Mouse (Mus musculus) hindbrain, embryonic 16.5 days (tissue): ENCODE data around the gene Plekhg3. TPM values are rescaled to one million over a fixed set of nuclear protein-coding genes. Genes with fewer than 3 reads are reported as not detected.

ENCODE experiments used
- ATAC-seq: fragments of 200-750 bp; cut with Nextera tagmentation; 2 replicates; pipeline ENCODE4 v1.8.0; 2017; ENCODE audit warnings: moderate TSS enrichment, moderate library complexity
- H3K27ac ChIP-seq: fragments of 300-500 bp; sonication (generic); 2 replicates; pipeline ENCODE4 v1.5.1; 2014; ENCODE audit warnings: low read depth, mild to moderate bottlenecking, control low read depth, low read length, moderate library complexity
- H3K27me3 ChIP-seq: fragments of 300-500 bp; sonication (generic); replicated peaks from 2 replicates; pipeline ENCODE4 v1.6.1; 2014; ENCODE audit warnings: low read length; ENCODE audit not compliant: control insufficient read depth, insufficient read depth
- H3K36me3 ChIP-seq: fragments of 300-500 bp; sonication (generic); 2 replicates; pipeline ENCODE4 v1.6.1; 2014; ENCODE audit warnings: mild to moderate bottlenecking, low read length, moderate library complexity, mixed read lengths; ENCODE audit not compliant: control insufficient read depth, insufficient read depth
- H3K4me1 ChIP-seq: fragments of 300-500 bp; sonication (generic); 2 replicates; pipeline ENCODE4 v1.6.1; 2014; ENCODE audit warnings: low read depth, low read length; ENCODE audit not compliant: control insufficient read depth, insufficient read depth
- H3K4me2 ChIP-seq: fragments of 300-500 bp; sonication (generic); 2 replicates; pipeline ENCODE4 v1.6.1; 2014; ENCODE audit warnings: mild to moderate bottlenecking, low read length, control low read depth, moderate library complexity
- H3K4me3 ChIP-seq: fragments of 300-500 bp; sonication (generic); 2 replicates; pipeline ENCODE4 v1.5.1; 2014; ENCODE audit warnings: mild to moderate bottlenecking, low read length, control low read depth, moderate library complexity
- H3K9ac ChIP-seq: fragments of 300-500 bp; sonication (generic); 2 replicates; pipeline ENCODE4 v1.6.1; 2014; ENCODE audit warnings: low read depth, mild to moderate bottlenecking, control low read depth, low read length, moderate library complexity
- H3K9me3 ChIP-seq: fragments of 300-500 bp; sonication (generic); 2 replicates; pipeline ENCODE4 v1.6.1; 2014; ENCODE audit warnings: mild to moderate bottlenecking, low read length, moderate library complexity; ENCODE audit not compliant: control insufficient read depth
- WGBS: fragments of 180-500 bp; shearing (Covaris S2); extraction: QIAGEN DNeasy Blood & Tissue Kit; methylation state at CpG from one replicate; pipeline ENCODE4 v1.1.7; 2014; 5-methylcytosine and 5-hydroxymethylcytosine counted together
- polyA plus RNA-seq: library from polyadenylated mRNA; unstranded; fragments of >200 nt; fragmentation: Nextera tagmentation; extraction: Ambion mirVana; gene quantifications from 2 replicates; pipeline ENCODE4 v1.2.1, GENCODE M21; 2015

The Plekhg3 gene
- 1.7 TPM in 2 replicates for polyA plus RNA-seq

- H3K27ac ChIP-seq = no peak within 1 kb of the TSS
- H3K4me1 ChIP-seq = peaks cover 16% of the 10 kb centered on the region
- H3K9ac ChIP-seq = no peak within 1 kb of the TSS
- no peak within 1 kb of the TSS for H3K4me3 ChIP-seq
- no peaks in the 10 kb centered on the region for H3K9me3 ChIP-seq
- no peak for ATAC-seq
- H3K27me3 ChIP-seq = peaks cover 23% of the 10 kb centered on the region
- no peaks in the 10 kb centered on the region for H3K36me3 ChIP-seq
- 32% methylated on average over 6 of the region's 6 CpGs for WGBS
- no peak within 1 kb of the TSS for H3K4me2 ChIP-seq
Measured at GRCm38 (mm10) chr12:76530580-76531139, at the start of gene Plekhg3. TSS of gene Plekhg3 (plus strand) at chr12:76530891.

- H3K36me3 ChIP-seq = no peaks in the 10 kb centered on the region
- no peaks in the 10 kb centered on the region for H3K9me3 ChIP-seq
- H3K27ac ChIP-seq = no peak overlapping the region
- no peak overlapping the region for H3K4me3 ChIP-seq
- ATAC-seq = no peak
- no peaks in the 10 kb centered on the region for H3K4me1 ChIP-seq
- 79% methylated on average over 2 of the region's 2 CpGs for WGBS
- no peak overlapping the region for H3K4me2 ChIP-seq
- H3K27me3 ChIP-seq = no peaks in the 10 kb centered on the region
- no peak overlapping the region for H3K9ac ChIP-seq
Measured at GRCm38 (mm10) chr12:76482446-76482845, 48.2 kb upstream of the Plekhg3 start.

GRCm38 (mm10) chr12:76482948-76483347 is 47.7 kb upstream of the Plekhg3 start:
- Histone ChIP-seq H3K27me3 (no peaks in the 10 kb centered on the region), H3K9ac (no peak overlapping the region), H3K36me3 (no peaks in the 10 kb centered on the region), H3K4me1 (no peaks in the 10 kb centered on the region), H3K9me3 (no peaks in the 10 kb centered on the region), H3K4me3 (no peak overlapping the region), H3K27ac (no peak overlapping the region), H3K4me2 (no peak overlapping the region)
- no peak for ATAC-seq
- 84% methylated on average over 2 of the region's 2 CpGs for WGBS

- H3K9ac ChIP-seq = no peak overlapping the region
- no peak overlapping the region for H3K4me3 ChIP-seq
- no peaks in the 10 kb centered on the region for H3K36me3 ChIP-seq
- no peaks in the 10 kb centered on the region for H3K27me3 ChIP-seq
- no peaks in the 10 kb centered on the region for H3K4me1 ChIP-seq
- no peak overlapping the region for H3K4me2 ChIP-seq
- no peak for ATAC-seq
- no peak overlapping the region for H3K27ac ChIP-seq
- H3K9me3 ChIP-seq = no peaks in the 10 kb centered on the region
- WGBS = 59% methylated on average over 4 of the region's 4 CpGs
Measured at GRCm38 (mm10) chr12:76484881-76485280, 45.8 kb upstream of the Plekhg3 start.

- Histone ChIP-seq H3K4me2 (no peak overlapping the region), H3K36me3 (no peaks in the 10 kb centered on the region), H3K9ac (no peak overlapping the region), H3K27ac (no peak overlapping the region), H3K4me1 (no peaks in the 10 kb centered on the region), H3K27me3 (no peaks in the 10 kb centered on the region), H3K4me3 (no peak overlapping the region), H3K9me3 (no peaks in the 10 kb centered on the region)
- WGBS = 64% methylated on average over 11 of the region's 11 CpGs
- ATAC-seq = no peak
Measured at GRCm38 (mm10) chr12:76485381-76485780, 45.3 kb upstream of the Plekhg3 start.

GRCm38 (mm10) chr12:76486943-76487342 is 43.7 kb upstream of the Plekhg3 start:
- no peak overlapping the region for H3K4me3 ChIP-seq
- H3K4me2 ChIP-seq = no peak overlapping the region
- no peaks in the 10 kb centered on the region for H3K4me1 ChIP-seq
- ATAC-seq = no peak
- no peak overlapping the region for H3K9ac ChIP-seq
- WGBS = 82% methylated on average over 9 of the region's 9 CpGs
- H3K27me3 ChIP-seq = no peaks in the 10 kb centered on the region
- H3K9me3 ChIP-seq = no peaks in the 10 kb centered on the region
- no peak overlapping the region for H3K27ac ChIP-seq
- no peaks in the 10 kb centered on the region for H3K36me3 ChIP-seq

- H3K4me1 ChIP-seq = no peaks in the 10 kb centered on the region
- H3K9me3 ChIP-seq = no peaks in the 10 kb centered on the region
- WGBS = 88% methylated on average over 1 of the region's 1 CpGs
- H3K36me3 ChIP-seq = no peaks in the 10 kb centered on the region
- no peak overlapping the region for H3K4me2 ChIP-seq
- ATAC-seq = no peak
- no peak overlapping the region for H3K27ac ChIP-seq
- no peaks in the 10 kb centered on the region for H3K27me3 ChIP-seq
- H3K9ac ChIP-seq = no peak overlapping the region
- H3K4me3 ChIP-seq = no peak overlapping the region
Measured at GRCm38 (mm10) chr12:76490798-76491197, 39.9 kb upstream of the Plekhg3 start.

GRCm38 (mm10) chr12:76493462-76493861 is 37.2 kb upstream of the Plekhg3 start:
- H3K4me3 ChIP-seq = no peak overlapping the region
- 63% methylated on average over 5 of the region's 5 CpGs for WGBS
- H3K4me2 ChIP-seq = no peak overlapping the region
- H3K9me3 ChIP-seq = no peaks in the 10 kb centered on the region
- no peak overlapping the region for H3K27ac ChIP-seq
- no peaks in the 10 kb centered on the region for H3K36me3 ChIP-seq
- no peak overlapping the region for H3K9ac ChIP-seq
- no peaks in the 10 kb centered on the region for H3K4me1 ChIP-seq
- no peaks in the 10 kb centered on the region; the same call in 1 of the 2 replicates for H3K27me3 ChIP-seq
- no peak for ATAC-seq

- Histone ChIP-seq H3K4me2 (no peak overlapping the region), H3K9ac (no peak overlapping the region), H3K9me3 (no peaks in the 10 kb centered on the region), H3K27me3 (no peaks in the 10 kb centered on the region; the same call in 1 of the 2 replicates), H3K4me1 (no peaks in the 10 kb centered on the region), H3K36me3 (no peaks in the 10 kb centered on the region), H3K27ac (no peak overlapping the region), H3K4me3 (no peak overlapping the region)
- no peak for ATAC-seq
- 76% methylated on average over 4 of the region's 4 CpGs for whole genome bisulfite sequencing
Measured at GRCm38 (mm10) chr12:76495381-76495780, 35.3 kb upstream of the Plekhg3 start.
